Mouse (Mus musculus): Measurements from ENCODE around the gene Nrcam. TPM values are rescaled to one million over a fixed set of nuclear protein-coding genes. Genes with fewer than 3 reads are reported as not detected.
A peak's percentile ranks its signal among the peaks of the same experiment; 100 is the strongest.

Nrcam gene
- polyA plus RNA-seq, 1 experiment from 2014 or later: 75.7 TPM

DNA sequence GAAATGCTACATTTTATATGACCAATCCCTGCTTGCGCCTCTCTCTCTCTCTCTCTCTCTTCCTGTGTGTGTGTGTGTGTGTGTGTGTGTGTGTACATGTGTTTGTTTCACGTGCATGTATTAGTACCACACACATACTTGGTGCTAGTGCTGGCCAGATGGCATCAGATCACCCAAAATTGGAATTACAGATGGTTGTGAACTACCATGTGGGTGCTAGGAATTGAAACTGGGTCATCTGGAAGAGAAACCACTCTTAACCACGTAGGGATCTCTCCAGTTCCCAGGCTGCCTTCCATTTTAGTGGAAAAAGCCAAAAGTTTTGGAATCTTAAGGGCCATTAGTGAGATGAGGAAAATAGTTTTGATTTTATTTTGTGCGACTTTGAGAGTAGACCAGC lies 175.1 kb downstream of the Nrcam start:
- H3K36me3 ChIP-seq (ENCODE audit: control insufficient read depth, insufficient read depth, low read length): no peaks in the 10 kb centered on the region
- WGBS: 87% methylated on average over 4 of the region's 4 CpGs
- no peak overlapping the region for H3K4me3 ChIP-seq (ENCODE audit: low read depth, low read length)
- ATAC-seq (ENCODE audit: low FRiP score) (no peak), DNase-seq (ENCODE audit: low spot score, missing footprints) (no peak)
- H3K27me3 ChIP-seq (ENCODE audit: control insufficient read depth, insufficient read depth, low read length): no peaks in the 10 kb centered on the region
- no peak overlapping the region for H3K4me2 ChIP-seq
- no peak overlapping the region for H3K27ac ChIP-seq (ENCODE audit: low read depth, low read length)
- 0 out of 2 replicates have a peak, but pooled peaks cover under 1% of the 10 kb centered on the region for H3K4me1 ChIP-seq (ENCODE audit: control insufficient read depth, insufficient read depth, low read length)
- no peak overlapping the region for H3K9ac ChIP-seq (ENCODE audit: low read length)
- no peaks in the 10 kb centered on the region for H3K9me3 ChIP-seq (ENCODE audit: control insufficient read depth, low read length)

DNA sequence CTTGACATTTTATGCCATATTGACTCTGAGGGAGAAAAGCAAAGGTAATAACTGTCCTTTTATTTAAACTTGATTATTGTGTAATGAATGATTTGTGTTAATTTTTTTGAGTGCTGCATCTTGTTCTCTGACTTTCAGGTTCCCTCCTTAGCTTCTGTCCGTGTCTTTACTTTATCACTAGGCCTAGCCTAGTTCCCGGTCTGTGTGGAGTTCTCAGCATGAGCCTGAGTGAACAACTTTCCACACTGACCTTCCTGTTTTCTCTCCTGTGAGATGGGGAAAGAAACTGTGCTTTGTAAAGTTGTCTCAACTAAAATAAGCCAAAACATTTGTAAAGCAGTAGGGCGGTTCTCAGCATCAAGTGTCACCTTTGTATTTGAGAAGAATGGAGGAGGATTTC lies 179.9 kb downstream of the Nrcam start:
- no peaks in the 10 kb centered on the region for H3K4me1 ChIP-seq (ENCODE audit: control insufficient read depth, insufficient read depth, low read length)
- 81% methylated on average over 3 of the region's 3 CpGs for whole genome bisulfite sequencing
- no peak overlapping the region for H3K4me2 ChIP-seq
- H3K9ac ChIP-seq (ENCODE audit: low read length): no peak overlapping the region
- ATAC-seq (ENCODE audit: low FRiP score): no peak
- H3K36me3 ChIP-seq (ENCODE audit: control insufficient read depth, insufficient read depth, low read length): no peaks in the 10 kb centered on the region
- no peak overlapping the region for H3K27ac ChIP-seq (ENCODE audit: low read depth, low read length)
- H3K4me3 ChIP-seq (ENCODE audit: low read depth, low read length): no peak overlapping the region
- no peaks in the 10 kb centered on the region for H3K27me3 ChIP-seq (ENCODE audit: control insufficient read depth, insufficient read depth, low read length)
- DNase-seq (ENCODE audit: low spot score, missing footprints): no peak
- no peaks in the 10 kb centered on the region for H3K9me3 ChIP-seq (ENCODE audit: control insufficient read depth, low read length)

DNA sequence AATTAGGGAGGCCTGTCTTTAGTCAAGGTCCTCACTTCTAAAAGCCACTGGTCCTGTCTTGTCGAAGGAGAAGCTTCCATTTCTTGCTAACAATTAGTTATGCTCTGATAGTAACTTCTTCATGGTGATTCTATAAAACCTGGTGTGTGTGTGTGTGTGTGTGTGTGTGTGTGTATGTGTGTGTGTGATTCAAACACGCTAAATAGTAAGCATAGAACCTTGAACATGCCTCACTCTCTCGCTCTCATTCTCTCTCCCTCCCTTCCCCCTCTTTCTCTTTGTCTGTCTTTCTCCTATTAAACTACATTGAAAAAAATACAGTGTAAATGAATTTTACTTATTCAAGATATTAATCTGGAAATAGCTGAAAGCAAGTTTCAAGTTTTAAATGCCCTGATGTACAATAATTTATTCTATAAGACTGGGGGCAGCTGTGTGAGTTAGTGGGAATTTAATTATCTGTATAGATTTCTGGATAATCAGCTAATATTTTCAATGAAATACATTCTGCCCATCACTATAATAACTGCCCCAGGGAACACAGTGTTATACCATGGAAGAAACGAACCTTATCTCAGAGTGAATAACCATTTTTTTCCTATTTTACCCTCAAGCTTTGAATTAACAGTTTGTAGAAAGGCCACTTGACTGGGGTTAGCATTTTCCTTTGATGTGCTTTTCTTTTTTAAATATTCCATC lies 180.9 kb downstream of the Nrcam start:
- WGBS: 71% methylated on average over 4 of the region's 4 CpGs
- Histone ChIP-seq H3K36me3 (ENCODE audit: control insufficient read depth, insufficient read depth, low read length) (no peaks in the 10 kb centered on the region), H3K9ac (ENCODE audit: low read length) (no peak overlapping the region), H3K4me1 (ENCODE audit: control insufficient read depth, insufficient read depth, low read length) (no peaks in the 10 kb centered on the region), H3K27ac (ENCODE audit: low read depth, low read length) (no peak overlapping the region), H3K9me3 (ENCODE audit: control insufficient read depth, low read length) (no peaks in the 10 kb centered on the region), H3K27me3 (ENCODE audit: control insufficient read depth, insufficient read depth, low read length) (no peaks in the 10 kb centered on the region), H3K4me2 (no peak overlapping the region), H3K4me3 (ENCODE audit: low read depth, low read length) (no peak overlapping the region)
- DNase-seq (ENCODE audit: low spot score, missing footprints) (no peak), ATAC-seq (ENCODE audit: low FRiP score) (no peak)

DNA sequence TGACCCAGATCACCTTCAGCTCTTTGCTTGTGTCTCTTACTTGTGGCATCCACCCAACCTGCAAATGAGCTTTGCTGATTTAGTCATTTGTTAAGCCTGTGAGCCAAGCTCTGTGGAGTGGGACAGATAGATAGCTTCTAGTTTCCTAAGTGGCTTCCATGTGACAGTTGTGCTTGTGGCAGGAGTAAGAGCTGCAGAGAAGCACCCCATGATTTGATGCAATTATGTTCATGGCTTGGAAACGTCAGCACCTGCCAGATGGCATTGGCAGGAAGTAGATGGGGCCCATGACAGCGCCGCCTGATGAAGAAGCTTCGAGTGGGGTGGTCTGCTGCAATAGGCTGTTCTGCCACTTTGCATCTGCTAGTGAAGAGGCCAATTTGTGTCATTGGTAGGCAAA lies 186.4 kb downstream of the Nrcam start:
- Histone ChIP-seq H3K4me3 (ENCODE audit: low read depth, low read length) (no peak overlapping the region), H3K9me3 (ENCODE audit: control insufficient read depth, low read length) (no peaks in the 10 kb centered on the region), H3K27ac (ENCODE audit: low read depth, low read length) (no peak overlapping the region), H3K27me3 (ENCODE audit: control insufficient read depth, insufficient read depth, low read length) (no peaks in the 10 kb centered on the region), H3K4me1 (ENCODE audit: control insufficient read depth, insufficient read depth, low read length) (no peaks in the 10 kb centered on the region), H3K36me3 (ENCODE audit: control insufficient read depth, insufficient read depth, low read length) (no peaks in the 10 kb centered on the region), H3K4me2 (no peak overlapping the region), H3K9ac (ENCODE audit: low read length) (no peak overlapping the region)
- ATAC-seq (ENCODE audit: low FRiP score) (no peak), DNase-seq (ENCODE audit: low spot score, missing footprints) (no peak)
- 89% methylated on average over 4 of the region's 4 CpGs for WGBS

DNA sequence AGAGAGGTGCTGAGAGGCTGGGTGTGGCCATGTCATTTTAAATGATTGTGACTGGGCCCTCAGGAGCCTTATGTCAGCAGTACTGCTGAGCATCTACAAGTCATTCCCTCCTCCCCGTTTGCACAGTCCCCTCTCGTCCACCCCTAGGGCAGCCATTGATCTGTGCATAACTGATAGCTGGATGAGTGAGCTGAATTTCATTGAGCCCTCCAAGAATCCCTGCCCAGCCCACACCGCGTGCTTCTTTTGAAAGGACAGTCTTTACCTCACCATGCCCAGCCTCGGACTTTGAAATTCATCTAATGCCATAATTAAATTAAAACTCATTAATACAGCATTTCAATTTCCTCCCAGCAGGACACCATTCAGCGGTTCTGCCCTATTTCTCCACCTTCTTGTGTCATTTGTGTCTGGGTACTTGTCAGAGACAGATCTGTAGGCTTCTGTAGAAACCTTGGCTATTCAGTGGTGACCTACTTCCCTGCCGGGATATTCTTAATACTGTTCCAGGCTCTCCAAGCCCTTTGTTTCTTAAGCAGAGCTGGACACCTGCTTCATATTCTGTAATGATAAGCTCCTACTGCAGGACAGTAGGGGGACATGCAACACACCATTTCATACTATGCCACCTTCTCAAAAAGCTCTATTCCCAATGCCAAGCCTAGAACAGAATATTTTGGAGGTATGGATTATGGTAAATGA lies 190.9 kb downstream of the Nrcam start:
- DNase-seq (ENCODE audit: low spot score, missing footprints): no peak
- Histone ChIP-seq H3K27ac (ENCODE audit: low read depth, low read length) (no peak overlapping the region), H3K36me3 (ENCODE audit: control insufficient read depth, insufficient read depth, low read length) (no peaks in the 10 kb centered on the region), H3K9ac (ENCODE audit: low read length) (no peak overlapping the region), H3K9me3 (ENCODE audit: control insufficient read depth, low read length) (no peaks in the 10 kb centered on the region), H3K4me1 (ENCODE audit: control insufficient read depth, insufficient read depth, low read length) (no peaks in the 10 kb centered on the region), H3K4me3 (ENCODE audit: low read depth, low read length) (no peak overlapping the region), H3K4me2 (no peak overlapping the region), H3K27me3 (ENCODE audit: control insufficient read depth, insufficient read depth, low read length) (no peaks in the 10 kb centered on the region)
- ATAC-seq (ENCODE audit: low FRiP score): peak; percentile 84
- WGBS: 31% methylated on average over 7 of the region's 7 CpGs

DNA sequence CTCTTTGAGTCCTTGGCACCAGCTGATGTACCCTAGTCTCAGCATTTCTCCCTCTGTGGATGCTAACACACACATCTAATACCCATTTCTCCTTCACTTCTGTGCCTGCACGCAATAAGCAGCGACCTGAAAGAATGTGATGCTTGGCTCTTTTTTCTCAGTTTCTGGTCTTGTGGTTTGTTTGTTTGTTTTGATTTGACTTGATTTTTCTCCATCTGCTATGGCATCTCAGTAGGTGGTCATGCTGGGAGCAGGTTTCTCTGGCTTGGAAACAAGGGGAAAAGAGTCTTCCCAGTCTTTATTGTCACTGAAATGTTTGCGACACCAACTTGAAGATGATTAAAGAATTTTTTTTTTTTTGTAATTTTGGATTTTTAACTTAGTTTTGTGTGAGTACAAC lies 192.8 kb downstream of the Nrcam start:
- no peak for ATAC-seq (ENCODE audit: low FRiP score)

DNA sequence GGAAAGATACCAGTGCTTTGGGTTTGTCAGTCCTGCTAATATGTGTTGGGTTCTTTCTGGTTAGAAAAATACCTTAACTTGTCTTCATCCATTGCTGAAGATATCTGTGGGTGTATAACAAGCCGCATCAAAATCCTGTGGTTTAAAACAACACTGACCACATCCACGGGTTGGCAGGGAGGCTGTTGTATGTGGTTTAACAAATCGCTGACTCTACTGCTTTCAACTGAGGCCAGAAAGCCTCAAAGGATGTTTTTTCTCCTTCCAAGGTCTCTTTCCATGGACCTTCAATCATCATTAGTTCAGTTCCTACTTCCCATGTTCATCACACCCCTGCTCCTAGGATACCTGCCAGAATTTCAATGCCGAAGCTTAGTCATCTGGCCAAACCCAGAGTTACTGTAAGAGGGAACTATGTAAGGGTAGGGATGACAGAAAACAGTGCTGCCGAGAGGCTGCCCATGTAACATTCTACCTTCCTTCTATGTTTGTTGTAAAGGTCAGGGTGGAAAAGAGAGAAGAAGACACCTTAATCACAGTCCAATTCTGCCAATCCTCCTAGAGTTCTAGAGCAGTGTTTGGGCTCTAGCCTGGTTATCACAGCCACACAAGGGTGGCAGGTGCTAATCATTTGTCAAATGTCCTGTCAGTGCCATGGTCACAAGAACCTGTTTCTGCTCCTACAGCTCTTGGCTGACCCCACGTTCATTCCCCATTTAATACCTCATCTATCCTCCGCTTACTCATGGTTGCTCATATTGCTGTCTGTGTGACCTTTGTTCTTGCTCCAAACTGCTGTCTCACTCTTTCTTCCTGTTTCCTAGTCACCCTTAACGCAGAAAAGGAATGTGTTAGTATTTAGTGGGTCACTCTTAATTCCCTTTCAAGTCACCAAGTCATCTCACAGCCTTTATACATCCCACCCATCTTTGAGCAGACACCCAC lies 196.2 kb downstream of the Nrcam start:
- WGBS: 82% methylated on average over 8 of the region's 8 CpGs
- no peak for ATAC-seq (ENCODE audit: low FRiP score)

More for the DNA sequence above, 192.8 kb downstream of the Nrcam start:
- no peaks in the 10 kb centered on the region for H3K36me3 ChIP-seq (ENCODE audit: control insufficient read depth, insufficient read depth, low read length)
- H3K27ac ChIP-seq (ENCODE audit: low read depth, low read length): no peak overlapping the region
- WGBS: 75% methylated on average over 3 of the region's 3 CpGs
- no peaks in the 10 kb centered on the region for H3K4me1 ChIP-seq (ENCODE audit: control insufficient read depth, insufficient read depth, low read length)
- no peak overlapping the region for H3K9ac ChIP-seq (ENCODE audit: low read length)
- no peak for DNase-seq (ENCODE audit: low spot score, missing footprints)
- no peaks in the 10 kb centered on the region for H3K27me3 ChIP-seq (ENCODE audit: control insufficient read depth, insufficient read depth, low read length)
- no peak overlapping the region for H3K4me3 ChIP-seq (ENCODE audit: low read depth, low read length)
- no peak overlapping the region for H3K4me2 ChIP-seq
- H3K9me3 ChIP-seq (ENCODE audit: control insufficient read depth, low read length): no peaks in the 10 kb centered on the region

DNA sequence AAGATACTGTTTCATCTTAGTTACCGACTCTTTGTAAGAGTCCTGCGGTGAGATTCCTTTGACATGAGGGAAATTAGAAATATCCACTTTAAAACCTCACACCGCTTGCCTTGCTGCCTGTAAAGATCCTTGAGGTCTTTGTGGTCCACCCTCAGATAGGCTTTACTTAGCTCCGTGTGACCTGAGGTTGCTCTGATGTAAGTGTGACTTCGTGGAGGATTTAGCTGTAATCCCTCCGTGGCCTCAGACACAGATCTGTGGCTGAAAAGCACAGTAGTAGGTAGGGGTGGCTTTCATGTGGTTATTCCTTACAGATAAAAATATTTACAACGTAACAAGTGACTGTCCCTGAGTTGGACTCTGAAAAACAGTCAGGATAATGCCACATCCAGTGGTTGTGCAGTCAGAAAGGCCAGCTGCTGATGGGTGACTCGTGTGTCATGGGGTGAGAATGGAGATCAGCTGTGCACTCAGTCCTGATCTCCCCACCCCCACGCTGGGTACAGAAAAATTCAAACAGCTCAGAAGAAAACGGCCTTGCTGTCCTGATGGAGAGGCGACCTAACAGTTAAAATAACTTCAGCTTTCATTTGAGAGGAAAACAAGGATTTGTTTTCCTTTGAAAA lies 199.8 kb downstream of the Nrcam start:
- no peak overlapping the region; the same call in 1 of the 2 replicates for H3K27ac ChIP-seq (ENCODE audit: low read depth, low read length)

More for the DNA sequence above, 196.2 kb downstream of the Nrcam start:
- Histone ChIP-seq H3K4me3 (ENCODE audit: low read depth, low read length) (no peak overlapping the region), H3K27ac (ENCODE audit: low read depth, low read length) (no peak overlapping the region), H3K36me3 (ENCODE audit: control insufficient read depth, insufficient read depth, low read length) (no peaks in the 10 kb centered on the region), H3K4me1 (ENCODE audit: control insufficient read depth, insufficient read depth, low read length) (peaks cover 7% of the 10 kb centered on the region), H3K27me3 (ENCODE audit: control insufficient read depth, insufficient read depth, low read length) (no peaks in the 10 kb centered on the region), H3K9ac (ENCODE audit: low read length) (no peak overlapping the region), H3K4me2 (no peak overlapping the region), H3K9me3 (ENCODE audit: control insufficient read depth, low read length) (no peaks in the 10 kb centered on the region)
- no peak for DNase-seq (ENCODE audit: low spot score, missing footprints)

More for the DNA sequence above, 199.8 kb downstream of the Nrcam start:
- Histone ChIP-seq H3K4me2 (no peak overlapping the region), H3K9ac (ENCODE audit: low read length) (no peak overlapping the region), H3K4me1 (ENCODE audit: control insufficient read depth, insufficient read depth, low read length) (peaks cover 7% of the 10 kb centered on the region), H3K36me3 (ENCODE audit: control insufficient read depth, insufficient read depth, low read length) (no peaks in the 10 kb centered on the region), H3K27me3 (ENCODE audit: control insufficient read depth, insufficient read depth, low read length) (no peaks in the 10 kb centered on the region), H3K4me3 (ENCODE audit: low read depth, low read length) (no peak overlapping the region), H3K9me3 (ENCODE audit: control insufficient read depth, low read length) (no peaks in the 10 kb centered on the region)
- peak; percentile 88 for DNase-seq (ENCODE audit: low spot score, missing footprints)
- ATAC-seq (ENCODE audit: low FRiP score): peak; percentile 57
- 31% methylated on average over 11 of the region's 11 CpGs for WGBS
